Mouse (Mus musculus) gastrocnemius, adult 18-20 months (tissue): ENCODE measurements at regions not wholly inside any gene's neighbourhood (a gene's known extent, or its start where the extent isn't known, plus 50 kb on each side); places are given as distances from the start of the nearest gene placed in this dataset.

Experiments used
- DNase-seq: peaks from one replicate; pipeline ENCODE4 v3.0.0; 2021; ENCODE audit warnings: low spot score

GRCm38 (mm10) chr6:135610504-135611096, 248.3 kb downstream of the Emp1 start:
- no peak for DNase-seq

DNA sequence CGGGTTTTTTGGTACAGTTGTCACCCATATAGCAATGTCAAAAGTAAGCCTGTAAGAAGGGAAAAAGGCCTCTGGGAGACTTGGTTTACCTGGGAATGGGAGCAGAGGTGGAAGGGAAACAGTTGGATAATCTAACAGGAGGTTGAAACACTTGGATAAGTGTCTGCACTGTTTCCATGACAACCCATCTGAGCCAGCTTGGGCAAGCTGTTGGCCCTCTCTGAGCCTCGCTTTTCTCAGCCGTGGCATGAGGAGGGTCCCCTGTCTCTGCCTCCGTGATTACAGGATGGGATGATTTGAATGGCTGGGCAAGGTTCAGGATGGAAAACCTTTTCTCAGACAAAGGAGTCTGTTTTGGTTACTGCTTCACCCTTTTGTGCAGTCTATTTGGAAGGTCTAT, 265.6 kb downstream of the Emp1 start:
- DNase-seq: no peak

GRCm38 (mm10) chr6:135629236-135629635, 266.9 kb downstream of the Emp1 start:
- DNase-seq: no peak

- no peak for DNase-seq
Measured at GRCm38 (mm10) chr6:135632671-135633070, 270.3 kb downstream of the Emp1 start.

DNA sequence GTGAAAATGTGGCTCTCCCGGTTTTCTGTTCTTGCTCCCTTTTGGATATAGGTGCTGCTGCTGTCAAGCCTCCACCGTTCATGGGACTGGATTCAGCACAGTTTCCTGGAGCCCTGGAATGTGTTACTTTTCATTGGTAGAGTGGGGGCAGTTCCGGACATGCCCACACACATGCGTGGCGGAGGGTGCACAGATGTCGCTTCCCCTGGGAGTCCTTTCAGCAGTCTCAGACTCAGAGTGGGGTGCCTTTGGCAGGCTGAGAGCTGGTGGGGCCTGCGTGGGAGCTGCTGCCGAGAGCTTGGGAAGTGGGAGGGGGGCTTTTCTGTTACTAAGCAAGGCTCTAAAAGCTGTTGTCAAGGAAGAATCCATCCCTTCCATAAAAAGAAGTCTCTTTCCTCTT, 274.3 kb downstream of the Emp1 start:
- DNase-seq: no peak

- DNase-seq: no peak
Measured at GRCm38 (mm10) chr6:135642711-135643110, 280.4 kb downstream of the Emp1 start.

DNA sequence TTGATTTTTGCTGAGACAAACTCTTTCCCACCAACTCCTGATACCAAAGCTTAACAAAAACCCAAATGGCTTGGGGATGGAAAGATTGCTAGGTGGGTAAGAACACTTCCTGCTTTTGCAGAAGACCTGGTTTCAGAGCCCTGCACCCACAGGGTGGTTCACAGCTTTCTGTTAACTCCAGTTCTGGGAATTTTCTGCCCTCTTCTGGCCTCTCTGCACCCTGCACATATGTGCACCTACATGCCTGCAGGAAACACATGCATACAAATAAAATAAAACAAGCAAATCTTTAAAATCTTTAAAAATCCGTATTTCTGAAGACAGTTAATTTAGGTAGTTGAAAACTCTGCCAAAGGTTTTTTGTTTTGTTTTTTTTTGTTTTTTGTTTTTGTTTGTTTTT, 283.8 kb downstream of the Emp1 start:
- DNase-seq: peak; percentile 10

DNA sequence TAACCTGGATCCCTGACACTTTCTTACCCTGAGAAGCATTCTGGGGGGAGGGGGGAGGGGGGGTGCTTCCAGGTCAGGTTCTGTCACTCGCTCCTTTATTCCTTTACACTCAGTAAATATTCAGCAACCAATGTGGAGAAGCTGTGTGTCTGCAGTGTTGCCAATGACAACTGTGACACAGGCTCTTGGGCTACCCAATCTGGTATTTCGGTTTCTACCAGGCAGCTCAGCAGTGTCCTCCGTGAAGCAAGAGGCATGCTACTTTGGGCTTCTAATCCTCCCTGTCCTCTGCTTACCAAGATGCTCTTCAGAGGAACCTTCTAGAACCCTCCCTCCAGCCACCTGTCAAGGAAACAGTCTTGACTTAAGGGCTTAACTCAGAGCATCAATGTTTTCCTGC, 290.7 kb downstream of the Emp1 start:
- DNase-seq: no peak

GRCm38 (mm10) chr6:135662386-135662785, 300.0 kb downstream of the Emp1 start:
- DNase-seq: no peak

DNA sequence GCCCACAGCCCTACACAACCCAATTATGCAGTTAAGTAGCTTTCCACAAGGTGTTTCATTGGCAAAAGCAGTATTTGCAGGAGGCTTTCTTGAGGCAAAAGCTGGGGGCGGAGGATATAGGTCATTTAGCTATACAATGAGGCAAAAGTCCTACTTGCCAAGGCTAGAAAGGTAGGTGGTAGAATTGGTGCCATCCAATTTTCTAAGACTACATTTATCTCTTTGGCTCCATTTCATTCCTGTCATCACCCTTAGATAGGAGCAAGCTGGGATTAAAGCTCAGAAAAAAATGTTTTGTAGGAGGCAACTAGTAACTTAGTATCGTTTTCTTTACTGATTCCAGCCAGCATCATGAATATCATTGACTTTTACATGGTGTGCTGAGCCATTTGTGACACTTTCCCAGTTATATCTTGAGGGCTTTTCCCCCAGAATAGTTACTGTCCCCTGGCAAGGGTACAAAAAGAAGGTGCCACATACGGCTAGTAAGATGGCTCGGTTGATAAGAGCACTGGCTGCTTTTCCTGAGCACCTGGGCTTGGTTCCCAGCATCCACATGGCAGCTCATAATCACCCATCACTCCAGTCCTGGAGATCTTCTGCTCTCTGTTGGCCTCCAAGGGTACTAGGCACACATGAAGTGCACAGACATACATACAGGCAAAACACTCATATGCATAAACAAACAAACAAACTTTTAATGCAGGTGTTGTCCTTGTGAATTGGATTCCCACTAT, 300.6 kb downstream of the Emp1 start:
- DNase-seq: no peak
